Mouse (Mus musculus) retina, postnatal 1 day (tissue): ENCODE measurements around the gene Fam84b.

Experiments
- DNase-seq: peaks from one replicate; pipeline ENCODE4 v3.0.0-alpha.2; 2012

Gene Fam84b

GRCm38 (mm10) chr15:60832586-60832985 is 21.0 kb downstream of the Fam84b start:
- DNase-seq, result no peak

GRCm38 (mm10) chr15:60826226-60826625 is 27.4 kb downstream of the Fam84b start:
- DNase-seq, result no peak

- DNase-seq, result peak; percentile 94
Observed at GRCm38 (mm10) chr15:60824751-60825227, 28.8 kb downstream of the Fam84b start.

DNA sequence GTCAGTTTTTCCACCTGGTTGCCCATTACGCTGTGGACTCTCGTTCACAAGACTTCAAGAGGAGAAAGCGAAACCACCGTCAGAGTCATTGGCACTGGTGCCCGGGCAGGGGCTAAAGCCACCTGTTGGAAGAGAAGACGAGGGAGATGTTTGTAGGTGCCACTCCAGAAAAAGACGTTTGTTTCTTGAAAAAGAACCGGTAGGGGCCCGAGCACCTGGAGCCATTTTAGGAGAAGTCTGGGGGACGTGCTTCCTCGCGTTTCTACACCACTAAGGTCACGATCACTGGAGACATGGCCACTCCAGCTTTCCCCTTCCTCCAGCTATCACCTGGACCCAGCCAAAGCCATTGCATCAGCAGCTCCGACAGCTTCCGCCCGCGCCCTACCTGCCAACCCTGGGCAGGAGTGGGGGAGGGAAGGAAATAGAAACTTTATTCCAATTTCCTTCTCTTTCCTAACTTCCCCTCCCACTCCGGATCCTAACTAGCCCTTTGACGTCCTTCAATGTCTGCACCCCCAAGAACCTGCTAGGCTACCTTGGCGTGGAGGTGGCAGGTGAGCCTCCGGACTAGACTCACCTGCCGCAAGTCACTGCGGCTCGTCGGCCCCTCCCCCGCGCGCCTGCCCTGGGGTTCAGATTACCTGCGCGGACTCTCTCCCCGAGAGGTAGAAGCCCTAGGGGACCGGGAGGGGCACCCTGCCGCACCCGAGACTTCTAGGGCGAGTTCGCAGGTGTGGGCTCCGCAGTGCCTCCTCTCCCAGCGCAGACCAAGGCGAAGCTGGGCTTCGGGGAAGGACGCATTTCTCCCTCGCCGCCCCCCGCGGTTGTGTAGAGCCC is 29.5 kb downstream of the Fam84b start:
- no peak for DNase-seq

DNA sequence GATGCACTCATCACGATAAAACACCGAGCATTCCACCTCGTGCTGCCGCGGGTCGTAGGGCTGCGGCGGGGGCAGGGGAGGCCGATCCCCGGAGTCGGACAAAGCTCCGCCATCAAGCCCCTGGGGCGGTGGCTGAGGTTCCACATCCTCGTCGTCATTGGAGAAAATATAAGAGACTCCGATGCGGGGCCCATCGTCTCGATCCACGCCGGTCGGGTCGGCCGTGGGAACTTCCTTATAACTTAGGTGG is 30.0 kb downstream of the Fam84b start:
- DNase-seq, result no peak

DNA sequence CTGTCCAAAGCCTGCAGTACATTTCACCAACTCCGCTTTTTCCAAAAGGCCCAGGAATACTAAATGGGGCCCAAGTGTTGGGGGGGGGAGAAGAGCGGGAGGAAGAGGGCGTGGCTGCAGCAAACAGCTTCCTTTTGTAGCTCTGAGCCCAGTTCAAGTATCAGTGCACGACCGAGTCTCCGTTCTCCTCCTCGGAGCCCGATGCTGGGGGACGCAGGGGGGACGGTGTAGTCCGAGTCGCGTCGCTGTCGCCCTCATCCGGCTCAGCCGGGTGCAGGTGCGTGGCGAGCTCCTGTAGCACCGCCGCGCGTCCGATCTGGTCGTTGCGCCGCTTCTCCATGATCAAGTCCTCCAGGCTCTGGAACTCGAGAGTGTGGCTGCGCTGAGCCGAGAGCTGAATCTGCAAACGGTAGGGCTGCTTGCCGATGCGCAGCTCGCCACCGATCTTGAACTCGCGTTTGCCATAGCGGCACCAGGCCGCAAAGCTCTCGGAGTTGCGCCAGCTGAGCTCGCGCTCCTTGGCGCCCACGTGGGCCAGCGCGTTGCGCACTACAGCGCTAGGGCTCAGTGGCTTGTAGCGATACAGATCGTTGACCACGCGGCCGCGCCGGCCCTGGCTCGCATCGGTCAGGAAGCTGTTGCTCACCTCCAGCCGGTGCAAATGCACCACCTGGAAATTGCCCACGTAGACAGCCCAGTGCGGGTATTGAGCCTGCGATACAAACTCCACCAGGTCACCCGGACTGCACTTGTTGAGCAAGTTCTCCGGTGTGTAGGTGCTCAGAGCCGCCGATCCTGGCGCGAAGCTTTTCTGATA is 30.6 kb downstream of the Fam84b start:
- peak; percentile 83 for DNase-seq

GRCm38 (mm10) chr15:60822101-60822802 is 31.3 kb downstream of the Fam84b start:
- peak; percentile 55 for DNase-seq

DNA sequence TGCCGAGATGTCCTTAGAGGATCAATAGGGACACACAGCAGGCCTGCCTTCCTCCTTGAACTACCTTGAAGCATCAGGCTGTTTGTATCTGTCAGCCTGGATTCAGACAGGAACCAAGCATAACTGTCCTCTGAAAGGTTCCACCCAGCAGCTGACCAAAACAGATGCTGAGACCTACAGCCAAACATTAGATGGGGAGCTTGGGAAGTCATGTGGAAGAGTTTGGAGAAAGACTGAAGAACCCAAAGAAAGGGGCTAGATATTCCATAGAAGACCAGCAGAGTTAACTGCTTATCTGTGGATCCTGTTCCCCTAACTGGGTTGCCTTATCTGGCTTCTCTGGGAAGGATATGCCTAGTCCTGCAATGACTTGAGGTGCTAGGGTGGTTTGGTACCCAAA is 35.1 kb downstream of the Fam84b start:
- DNase-seq, result no peak

- DNase-seq, result peak; percentile 41
Observed at GRCm38 (mm10) chr15:60816478-60816877, 37.1 kb downstream of the Fam84b start.

- DNase-seq, result no peak
Observed at GRCm38 (mm10) chr15:60814542-60814941, 39.0 kb downstream of the Fam84b start.

GRCm38 (mm10) chr15:60793041-60793673 is 60.4 kb downstream of the Fam84b start:
- no peak for DNase-seq

- DNase-seq, result no peak
Observed at GRCm38 (mm10) chr15:60789084-60789483, 64.5 kb downstream of the Fam84b start.

GRCm38 (mm10) chr15:60783761-60784160 is 69.8 kb downstream of the Fam84b start:
- DNase-seq, result no peak

DNA sequence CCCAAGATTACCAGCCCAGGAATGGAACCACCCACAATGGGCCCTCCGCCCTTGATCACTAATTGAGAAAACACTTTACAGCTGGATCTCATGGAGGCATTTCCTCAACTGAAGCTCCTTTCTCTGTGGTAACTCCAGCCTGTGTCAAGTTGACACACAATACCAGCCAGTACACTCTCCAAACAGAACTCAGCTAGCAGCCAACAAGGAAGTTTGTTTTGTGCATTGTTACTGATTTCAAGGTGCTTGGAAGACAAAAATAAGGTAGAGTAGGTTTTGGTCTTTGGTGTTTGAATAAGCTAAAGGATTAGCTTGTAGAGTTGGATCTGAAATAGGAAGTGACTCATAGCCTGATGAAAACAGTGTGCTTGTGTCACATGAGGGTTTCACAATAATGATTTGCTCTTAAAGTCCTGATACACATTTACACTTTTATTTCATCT is 74.0 kb downstream of the Fam84b start:
- no peak for DNase-seq

DNA sequence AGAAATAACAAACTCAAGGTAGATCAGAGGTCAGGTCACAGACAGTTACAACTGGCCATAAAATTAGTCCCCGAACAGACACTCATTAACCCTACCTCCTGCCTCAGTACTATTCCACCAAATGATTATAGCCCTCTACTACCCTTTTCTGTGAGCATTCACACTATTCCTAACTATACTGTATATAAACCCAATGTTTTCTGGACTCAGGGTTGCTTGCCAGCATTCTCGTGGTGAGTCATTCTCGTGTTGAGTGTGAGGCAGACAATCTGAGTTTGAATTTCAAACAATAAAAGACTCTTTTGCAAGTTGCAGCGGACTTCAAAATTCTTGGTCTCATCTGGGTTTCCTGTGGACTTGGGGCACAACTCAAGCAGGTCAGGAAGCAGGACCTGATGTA is 74.5 kb downstream of the Fam84b start:
- no peak for DNase-seq
